Mouse (Mus musculus) heart, postnatal 10 days (tissue): Measurements from ENCODE around the gene Ush1c. TPM values are rescaled to one million over a fixed set of nuclear protein-coding genes. Genes with fewer than 3 reads are reported as not detected.
"Not testable (repeated sequence)": the region's sequence is repeated elsewhere in the genome, so short reads cannot be mapped to it uniquely, and the experiment has no call there.

Experiments
- DNase-seq, 2 experiments: peaks; one replicate each; pipeline ENCODE4 v3.0.0; 2021
- intact Hi-C: fragments of 180-260 bp; cut with DNase I; formaldehyde crosslinking; loops from one replicate; pipeline ENCODE4 v1.15.1; 2025
- total RNA-seq, 2 experiments: library from RNA; stranded (reverse); gene quantifications; 2 replicates each; pipeline ENCODE4 v1.2.3; 2021

Gene Ush1c
- total RNA-seq, 2 experiments from 2014 or later: 12.2 to 12.8 TPM

GRCm38 (mm10) chr7:46208131-46208530 lies 30.2 kb downstream of the Ush1c start:
- intact Hi-C loops: no loop called here
- no peak for DNase-seq

GRCm38 (mm10) chr7:46204775-46205174 lies 33.5 kb downstream of the Ush1c start:
- no peak for DNase-seq
- intact Hi-C loops: loop anchor here (1.0 kb wide), 1 partner anchor 108 kb away; no protein-coding TSS in a partner anchor

- peak; percentile 48 to 66 for DNase-seq
- intact Hi-C loops: loop anchor here (1.0 kb wide), 1 partner anchor 108 kb away; no protein-coding TSS in a partner anchor
Measured at GRCm38 (mm10) chr7:46204046-46204471, 34.2 kb downstream of the Ush1c start.

- intact Hi-C loops: no loop called here
- DNase-seq: no peak
Measured at GRCm38 (mm10) chr7:46201649-46202048, 36.7 kb downstream of the Ush1c start.

GRCm38 (mm10) chr7:46200021-46200420 lies 38.3 kb downstream of the Ush1c start:
- intact Hi-C loops: no loop called here
- DNase-seq: no peak

- intact Hi-C loops: no loop called here
- DNase-seq: no peak
Measured at GRCm38 (mm10) chr7:46195356-46195755, 42.9 kb downstream of the Ush1c start.

GRCm38 (mm10) chr7:46184232-46184631 lies 54.1 kb downstream of the Ush1c start:
- DNase-seq: no peak
- intact Hi-C loops: no loop called here

- peak; percentile 59 to 73 for DNase-seq
- intact Hi-C loops: loop anchor here (1.0 kb wide), 1 partner anchor 85 kb away; no protein-coding TSS in a partner anchor
Measured at GRCm38 (mm10) chr7:46181590-46181989, 56.7 kb downstream of the Ush1c start.

GRCm38 (mm10) chr7:46179431-46180275 lies 58.6 kb downstream of the Ush1c start, which contains the start of gene Abcc8:
TSS of gene Abcc8 (minus strand) at chr7:46180033.
- DNase-seq: peak; percentile 36 to 46
- intact Hi-C loops: no loop called here

- DNase-seq, intact Hi-C loops: not testable (repeated sequence)
Measured at GRCm38 (mm10) chr7:46168980-46169379, 69.3 kb downstream of the Ush1c start.

- no peak for DNase-seq
- intact Hi-C loops: no loop called here
Measured at GRCm38 (mm10) chr7:46168402-46168801, 69.9 kb downstream of the Ush1c start.

- intact Hi-C loops: no loop called here
- DNase-seq: no peak
Measured at GRCm38 (mm10) chr7:46167901-46168300, 70.4 kb downstream of the Ush1c start.

GRCm38 (mm10) chr7:46165876-46166275 lies 72.4 kb downstream of the Ush1c start:
- intact Hi-C loops: no loop called here
- no peak for DNase-seq

GRCm38 (mm10) chr7:46162731-46163130 lies 75.6 kb downstream of the Ush1c start:
- no peak for DNase-seq
- intact Hi-C loops: no loop called here

- peak; percentile 84 to 89 for DNase-seq
- intact Hi-C loops: no loop called here
Measured at GRCm38 (mm10) chr7:46162132-46162727, 76.1 kb downstream of the Ush1c start.

GRCm38 (mm10) chr7:46161615-46162014 lies 76.7 kb downstream of the Ush1c start:
- intact Hi-C loops: no loop called here
- DNase-seq: peak; percentile 47 to 49

- intact Hi-C loops: no loop called here
- no peak for DNase-seq
Measured at GRCm38 (mm10) chr7:46157746-46158145, 80.6 kb downstream of the Ush1c start.

GRCm38 (mm10) chr7:46154498-46155488 lies 83.5 kb downstream of the Ush1c start:
- intact Hi-C loops: no loop called here
- DNase-seq: no peak

- DNase-seq: peak; percentile 22 to 54
- intact Hi-C loops: no loop called here
Measured at GRCm38 (mm10) chr7:46152819-46153351, 85.4 kb downstream of the Ush1c start.

GRCm38 (mm10) chr7:46147417-46147816 lies 90.9 kb downstream of the Ush1c start:
- intact Hi-C loops: no loop called here
- no peak for DNase-seq
